Mouse (Mus musculus): ENCODE measurements at regions not wholly inside any gene's neighbourhood (a gene's known extent, or its start where the extent isn't known, plus 50 kb on each side); places are given as distances from the start of the nearest gene placed in this dataset.
"Not testable (repeated sequence)": the region's sequence is repeated elsewhere in the genome, so short reads cannot be mapped to it uniquely, and the experiment has no call there.

GRCm38 (mm10) chr7:60492028-60492995, 352.3 kb upstream of the Snrpn start:
- not testable (repeated sequence) for H3K4me1 ChIP-seq; H3K27ac ChIP-seq; H3K9me3 ChIP-seq (replicated peaks); H3K27me3 ChIP-seq (replicated peaks); H3K36me3 ChIP-seq; H3K9ac ChIP-seq
- WGBS (ENCODE audit: insufficient replicate concordance), result 7% methylated on average over 25 of the region's 39 CpGs
- Histone ChIP-seq H3K4me3 (peak overlapping the region; percentile 45), H3K4me2 (peak overlapping the region; percentile 55)
- peak; percentile 69 for ATAC-seq

- not testable (repeated sequence) for H3K4me2 ChIP-seq; H3K36me3 ChIP-seq; H3K9me3 ChIP-seq (replicated peaks); H3K9ac ChIP-seq; H3K27ac ChIP-seq; H3K27me3 ChIP-seq (replicated peaks); H3K4me3 ChIP-seq; H3K4me1 ChIP-seq; ATAC-seq
- 2% methylated on average over 4 of the region's 4 CpGs for WGBS (ENCODE audit: insufficient replicate concordance)
These were observed 347.9 kb upstream of the Snrpn start for GRCm38 (mm10) chr7:60487839-60488454.

- not testable (repeated sequence) for H3K27me3 ChIP-seq (replicated peaks); H3K36me3 ChIP-seq; H3K9me3 ChIP-seq (replicated peaks); ATAC-seq; H3K4me3 ChIP-seq; H3K4me2 ChIP-seq; H3K4me1 ChIP-seq; H3K9ac ChIP-seq; H3K27ac ChIP-seq
- 54% methylated on average over 3 of the region's 3 CpGs for WGBS (ENCODE audit: insufficient replicate concordance)
These were observed 310.1 kb upstream of the Snrpn start for GRCm38 (mm10) chr7:60450074-60450603.

DNA sequence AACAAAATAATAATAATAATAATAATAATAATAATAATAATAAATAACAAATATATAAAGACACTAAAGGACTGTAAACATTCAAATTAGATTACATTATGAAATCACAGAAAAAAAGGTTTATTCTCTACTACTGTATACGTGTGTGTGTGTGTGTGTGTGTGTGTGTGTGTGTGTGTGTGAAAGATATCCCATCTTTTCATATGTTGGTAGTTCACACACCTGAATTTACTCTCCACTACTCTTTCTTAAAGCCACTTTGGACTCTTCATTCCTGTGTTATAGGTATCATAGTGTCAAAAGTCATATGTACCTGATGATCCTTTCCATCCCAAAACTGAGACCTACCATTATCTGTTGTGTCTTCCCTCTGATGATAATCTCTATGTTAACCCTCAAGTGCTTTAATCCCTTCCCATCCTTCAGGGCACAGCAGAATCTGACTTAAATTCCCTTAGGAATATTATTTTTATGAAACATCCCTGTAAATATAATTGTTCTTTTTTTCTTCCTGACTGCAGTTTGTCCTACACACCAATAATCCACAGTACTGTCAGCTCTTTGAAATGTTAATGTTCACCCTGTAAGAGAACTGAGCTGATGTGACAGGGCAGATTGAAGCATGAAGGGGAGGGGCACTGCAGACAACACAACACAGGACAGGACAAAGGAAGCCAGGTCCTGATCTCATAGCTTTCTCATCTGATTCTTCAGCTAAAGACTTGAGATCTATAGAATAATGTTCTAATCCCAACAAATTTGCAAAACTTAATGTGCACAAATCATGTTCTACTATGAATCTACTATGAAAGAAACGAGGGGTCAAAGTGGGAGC, 309.4 kb upstream of the Snrpn start:
- not testable (repeated sequence) for H3K27ac ChIP-seq; ATAC-seq; H3K4me2 ChIP-seq; H3K4me3 ChIP-seq; H3K9ac ChIP-seq; H3K36me3 ChIP-seq; H3K4me1 ChIP-seq; H3K27me3 ChIP-seq (replicated peaks); H3K9me3 ChIP-seq (replicated peaks)
- WGBS (ENCODE audit: insufficient replicate concordance), result 28% methylated on average over 2 of the region's 2 CpGs

DNA sequence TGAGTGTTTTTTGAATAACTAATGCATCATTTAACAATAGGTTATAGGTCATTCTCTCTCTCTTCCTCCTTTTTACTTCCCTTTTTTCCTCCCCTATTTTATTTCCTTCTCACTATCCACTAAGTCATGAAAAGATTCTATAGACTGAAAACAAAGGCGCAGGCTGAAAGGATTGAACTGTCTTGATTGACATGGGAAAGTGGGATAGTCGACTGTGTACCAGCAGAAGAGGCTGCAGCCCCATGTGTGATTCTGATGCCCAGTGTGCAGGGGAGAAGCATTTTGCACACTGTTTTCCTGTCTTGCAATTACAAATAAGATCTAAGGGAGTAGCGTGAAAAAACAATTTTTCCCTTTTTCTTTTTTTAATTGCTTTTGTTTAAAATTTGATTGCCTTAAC, 298.8 kb upstream of the Snrpn start:
- WGBS (ENCODE audit: insufficient replicate concordance), result 63% methylated on average over 3 of the region's 3 CpGs
- Histone ChIP-seq H3K9me3 (replicated peaks) (no peaks in the 10 kb centered on the region), H3K4me3 (no peak overlapping the region), H3K9ac (no peak overlapping the region), H3K27ac (no peak overlapping the region), H3K4me1 (no peaks in the 10 kb centered on the region), H3K4me2 (no peak overlapping the region), H3K36me3 (no peaks in the 10 kb centered on the region), H3K27me3 (replicated peaks) (no peaks in the 10 kb centered on the region)
- no peak for ATAC-seq

GRCm38 (mm10) chr7:60391011-60391863, 251.2 kb upstream of the Snrpn start:
- not testable (repeated sequence) for H3K27ac ChIP-seq; H3K27me3 ChIP-seq (replicated peaks); H3K9me3 ChIP-seq (replicated peaks); H3K9ac ChIP-seq; H3K36me3 ChIP-seq; H3K4me1 ChIP-seq
- peak; percentile 73 for ATAC-seq
- 8% methylated on average over 33 of the region's 33 CpGs for WGBS (ENCODE audit: insufficient replicate concordance)
- peak overlapping the region; percentile 54 for H3K4me2 ChIP-seq
- H3K4me3 ChIP-seq, result peak overlapping the region; percentile 44

DNA sequence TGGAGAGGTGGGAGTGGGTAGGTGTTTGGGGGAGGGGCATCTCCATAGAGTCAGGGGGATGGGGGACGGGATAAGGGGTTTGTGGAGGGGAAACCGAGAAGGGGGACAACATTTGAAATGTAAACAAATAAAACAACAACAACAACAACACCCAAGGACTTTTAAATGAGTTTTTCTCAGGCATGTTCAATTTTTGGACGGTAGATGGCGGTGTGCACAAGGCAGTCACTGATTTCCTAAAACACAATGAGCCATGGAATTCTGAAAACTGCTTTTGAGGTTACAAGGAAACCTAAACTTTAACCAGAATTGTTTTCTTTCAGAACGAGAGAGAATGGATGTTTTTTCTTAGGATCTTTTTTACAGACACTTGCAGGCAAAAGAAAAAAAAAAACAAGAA, 246.9 kb upstream of the Snrpn start:
- ATAC-seq; H3K9me3 ChIP-seq (replicated peaks); H3K4me3 ChIP-seq; H3K9ac ChIP-seq; H3K27ac ChIP-seq; H3K36me3 ChIP-seq; H3K4me2 ChIP-seq; H3K4me1 ChIP-seq; H3K27me3 ChIP-seq (replicated peaks): not testable (repeated sequence)
- WGBS (ENCODE audit: insufficient replicate concordance), result 0% methylated on average over 5 of the region's 5 CpGs

GRCm38 (mm10) chr7:60374001-60374400, 234.0 kb upstream of the Snrpn start:
- H3K4me2 ChIP-seq; ATAC-seq; H3K27me3 ChIP-seq (replicated peaks); H3K4me3 ChIP-seq; H3K9ac ChIP-seq; H3K9me3 ChIP-seq (replicated peaks); H3K27ac ChIP-seq; H3K36me3 ChIP-seq; H3K4me1 ChIP-seq: not testable (repeated sequence)
- WGBS (ENCODE audit: insufficient replicate concordance), result 14% methylated on average over 3 of the region's 3 CpGs

- H3K4me3 ChIP-seq; H3K27ac ChIP-seq; ATAC-seq; H3K27me3 ChIP-seq (replicated peaks); H3K9ac ChIP-seq; H3K36me3 ChIP-seq; H3K9me3 ChIP-seq (replicated peaks); H3K4me1 ChIP-seq; H3K4me2 ChIP-seq: not testable (repeated sequence)
- 57% methylated on average over 2 of the region's 2 CpGs for WGBS (ENCODE audit: insufficient replicate concordance)
These were observed 212.2 kb upstream of the Snrpn start for GRCm38 (mm10) chr7:60352206-60352605.

Data from liver, embryonic 12.5 days (tissue).